Mouse (Mus musculus): Measurements from ENCODE around the gene Rasa1. TPM values are rescaled to one million over a fixed set of nuclear protein-coding genes. Genes with fewer than 3 reads are reported as not detected.

Rasa1 gene
- polyA plus RNA-seq, 1 experiment from 2014 or later = 42.4 TPM

- ATAC-seq = no peak
- Histone ChIP-seq H3K4me1 (ENCODE audit: control insufficient read depth, insufficient read depth, low read depth, low read length) (no peaks in the 10 kb centered on the region), H3K4me3 (ENCODE audit: low read length) (no peak overlapping the region), H3K9ac (ENCODE audit: low read depth, low read length) (no peak overlapping the region), H3K27ac (ENCODE audit: low read depth, low read length) (no peak overlapping the region), H3K9me3 (ENCODE audit: control insufficient read depth, low read length) (no peaks in the 10 kb centered on the region), H3K27me3 (replicated peaks; ENCODE audit: control insufficient read depth, insufficient read depth, low read length) (no peaks in the 10 kb centered on the region), H3K36me3 (ENCODE audit: control insufficient read depth, insufficient read depth, low read length) (no peaks in the 10 kb centered on the region), H3K4me2 (ENCODE audit: low read length) (no peak overlapping the region)
These were observed 10.0 kb downstream of the Rasa1 start for GRCm38 (mm10) chr13:85278951-85279350.

- no peaks in the 10 kb centered on the region for H3K36me3 ChIP-seq (ENCODE audit: control insufficient read depth, insufficient read depth, low read length)
- H3K27ac ChIP-seq (ENCODE audit: low read depth, low read length) = no peak overlapping the region
- H3K9me3 ChIP-seq (ENCODE audit: control insufficient read depth, low read length) = no peaks in the 10 kb centered on the region
- H3K4me2 ChIP-seq (ENCODE audit: low read length) = no peak overlapping the region
- H3K9ac ChIP-seq (ENCODE audit: low read depth, low read length) = no peak overlapping the region
- 94% methylated on average over 1 of the region's 1 CpGs for WGBS
- H3K4me3 ChIP-seq (ENCODE audit: low read length) = no peak overlapping the region
- no peak for ATAC-seq
- H3K4me1 ChIP-seq (ENCODE audit: control insufficient read depth, insufficient read depth, low read depth, low read length) = no peaks in the 10 kb centered on the region
- H3K27me3 ChIP-seq (replicated peaks; ENCODE audit: control insufficient read depth, insufficient read depth, low read length) = no peaks in the 10 kb centered on the region
These were observed 14.4 kb downstream of the Rasa1 start for GRCm38 (mm10) chr13:85274572-85274971.

- H3K4me2 ChIP-seq (ENCODE audit: low read length) = no peak overlapping the region
- ATAC-seq = no peak
- H3K9ac ChIP-seq (ENCODE audit: low read depth, low read length) = no peak overlapping the region
- no peaks in the 10 kb centered on the region for H3K9me3 ChIP-seq (ENCODE audit: control insufficient read depth, low read length)
- H3K27ac ChIP-seq (ENCODE audit: low read depth, low read length) = no peak overlapping the region
- no peaks in the 10 kb centered on the region for H3K36me3 ChIP-seq (ENCODE audit: control insufficient read depth, insufficient read depth, low read length)
- H3K4me3 ChIP-seq (ENCODE audit: low read length) = no peak overlapping the region
- H3K27me3 ChIP-seq (replicated peaks; ENCODE audit: control insufficient read depth, insufficient read depth, low read length) = no peaks in the 10 kb centered on the region
- H3K4me1 ChIP-seq (ENCODE audit: control insufficient read depth, insufficient read depth, low read depth, low read length) = no peaks in the 10 kb centered on the region
These were observed 15.1 kb downstream of the Rasa1 start for GRCm38 (mm10) chr13:85273788-85274187.

- Histone ChIP-seq H3K27ac (ENCODE audit: low read depth, low read length) (no peak overlapping the region), H3K9me3 (ENCODE audit: control insufficient read depth, low read length) (no peaks in the 10 kb centered on the region), H3K4me2 (ENCODE audit: low read length) (no peak overlapping the region), H3K9ac (ENCODE audit: low read depth, low read length) (no peak overlapping the region), H3K4me1 (ENCODE audit: control insufficient read depth, insufficient read depth, low read depth, low read length) (no peaks in the 10 kb centered on the region), H3K27me3 (replicated peaks; ENCODE audit: control insufficient read depth, insufficient read depth, low read length) (no peaks in the 10 kb centered on the region), H3K36me3 (ENCODE audit: control insufficient read depth, insufficient read depth, low read length) (0 out of 2 replicates have a peak, but pooled peaks cover 4% of the 10 kb centered on the region), H3K4me3 (ENCODE audit: low read length) (no peak overlapping the region)
- WGBS = 89% methylated on average over 7 of the region's 7 CpGs
- ATAC-seq = 0 out of 2 replicates have a peak, but pooled peaks have one; percentile 34
These were observed 50.2 kb downstream of the Rasa1 start for GRCm38 (mm10) chr13:85238760-85239159.

GRCm38 (mm10) chr13:85218656-85219055, 70.3 kb downstream of the Rasa1 start:
- Histone ChIP-seq H3K9ac (ENCODE audit: low read depth, low read length) (no peak overlapping the region), H3K4me2 (ENCODE audit: low read length) (no peak overlapping the region), H3K4me1 (ENCODE audit: control insufficient read depth, insufficient read depth, low read depth, low read length) (no peaks in the 10 kb centered on the region), H3K27ac (ENCODE audit: low read depth, low read length) (no peak overlapping the region), H3K9me3 (ENCODE audit: control insufficient read depth, low read length) (no peaks in the 10 kb centered on the region), H3K36me3 (ENCODE audit: control insufficient read depth, insufficient read depth, low read length) (peaks cover 22% of the 10 kb centered on the region), H3K27me3 (replicated peaks; ENCODE audit: control insufficient read depth, insufficient read depth, low read length) (no peaks in the 10 kb centered on the region), H3K4me3 (ENCODE audit: low read length) (no peak overlapping the region)
- 90% methylated on average over 4 of the region's 4 CpGs for WGBS
- no peak for ATAC-seq

GRCm38 (mm10) chr13:85210353-85210752, 78.6 kb downstream of the Rasa1 start:
- H3K4me1 ChIP-seq (ENCODE audit: control insufficient read depth, insufficient read depth, low read depth, low read length) = no peaks in the 10 kb centered on the region
- no peak overlapping the region for H3K27ac ChIP-seq (ENCODE audit: low read depth, low read length)
- no peak for ATAC-seq
- no peak overlapping the region for H3K4me3 ChIP-seq (ENCODE audit: low read length)
- WGBS = 83% methylated on average over 1 of the region's 1 CpGs
- H3K27me3 ChIP-seq (replicated peaks; ENCODE audit: control insufficient read depth, insufficient read depth, low read length) = no peaks in the 10 kb centered on the region
- H3K9me3 ChIP-seq (ENCODE audit: control insufficient read depth, low read length) = no peaks in the 10 kb centered on the region
- no peak overlapping the region for H3K4me2 ChIP-seq (ENCODE audit: low read length)
- peaks cover 15% of the 10 kb centered on the region for H3K36me3 ChIP-seq (ENCODE audit: control insufficient read depth, insufficient read depth, low read length)
- no peak overlapping the region for H3K9ac ChIP-seq (ENCODE audit: low read depth, low read length)

- Histone ChIP-seq H3K4me2 (ENCODE audit: low read length) (no peak overlapping the region), H3K4me1 (ENCODE audit: control insufficient read depth, insufficient read depth, low read depth, low read length) (no peaks in the 10 kb centered on the region), H3K27ac (ENCODE audit: low read depth, low read length) (no peak overlapping the region), H3K4me3 (ENCODE audit: low read length) (no peak overlapping the region), H3K36me3 (ENCODE audit: control insufficient read depth, insufficient read depth, low read length) (peaks cover 10% of the 10 kb centered on the region), H3K27me3 (replicated peaks; ENCODE audit: control insufficient read depth, insufficient read depth, low read length) (no peaks in the 10 kb centered on the region), H3K9ac (ENCODE audit: low read depth, low read length) (no peak overlapping the region), H3K9me3 (ENCODE audit: control insufficient read depth, low read length) (no peaks in the 10 kb centered on the region)
- no peak for ATAC-seq
- WGBS = 97% methylated on average over 6 of the region's 6 CpGs
These were observed 80.3 kb downstream of the Rasa1 start for GRCm38 (mm10) chr13:85208656-85209055.

GRCm38 (mm10) chr13:85207493-85207892, 81.4 kb downstream of the Rasa1 start:
- Histone ChIP-seq H3K27ac (ENCODE audit: low read depth, low read length) (no peak overlapping the region), H3K36me3 (ENCODE audit: control insufficient read depth, insufficient read depth, low read length) (peaks cover 12% of the 10 kb centered on the region), H3K4me1 (ENCODE audit: control insufficient read depth, insufficient read depth, low read depth, low read length) (no peaks in the 10 kb centered on the region), H3K9me3 (ENCODE audit: control insufficient read depth, low read length) (no peaks in the 10 kb centered on the region), H3K27me3 (replicated peaks; ENCODE audit: control insufficient read depth, insufficient read depth, low read length) (no peaks in the 10 kb centered on the region), H3K4me2 (ENCODE audit: low read length) (no peak overlapping the region), H3K4me3 (ENCODE audit: low read length) (no peak overlapping the region), H3K9ac (ENCODE audit: low read depth, low read length) (no peak overlapping the region)
- WGBS = 71% methylated on average over 2 of the region's 2 CpGs
- peak; percentile 37; the same call in 1 of the 2 replicates for ATAC-seq

- H3K4me1 ChIP-seq (ENCODE audit: control insufficient read depth, insufficient read depth, low read depth, low read length) = peaks cover 10% of the 10 kb centered on the region
- no peaks in the 10 kb centered on the region for H3K27me3 ChIP-seq (replicated peaks; ENCODE audit: control insufficient read depth, insufficient read depth, low read length)
- no peaks in the 10 kb centered on the region for H3K9me3 ChIP-seq (ENCODE audit: control insufficient read depth, low read length)
- WGBS = 94% methylated on average over 2 of the region's 2 CpGs
- no peak overlapping the region for H3K9ac ChIP-seq (ENCODE audit: low read depth, low read length)
- no peak overlapping the region for H3K4me2 ChIP-seq (ENCODE audit: low read length)
- no peak overlapping the region for H3K27ac ChIP-seq (ENCODE audit: low read depth, low read length)
- ATAC-seq = no peak
- no peak overlapping the region for H3K4me3 ChIP-seq (ENCODE audit: low read length)
- H3K36me3 ChIP-seq (ENCODE audit: control insufficient read depth, insufficient read depth, low read length) = peaks cover 12% of the 10 kb centered on the region
These were observed 97.7 kb downstream of the Rasa1 start for GRCm38 (mm10) chr13:85191253-85191652.

- H3K4me3 ChIP-seq (ENCODE audit: low read length) = peak overlapping the region; percentile 96
- peak overlapping the region; percentile 88 for H3K27ac ChIP-seq (ENCODE audit: low read depth, low read length)
- H3K4me1 ChIP-seq (ENCODE audit: control insufficient read depth, insufficient read depth, low read depth, low read length) = peaks cover 10% of the 10 kb centered on the region
- no peaks in the 10 kb centered on the region for H3K27me3 ChIP-seq (replicated peaks; ENCODE audit: control insufficient read depth, insufficient read depth, low read length)
- H3K9me3 ChIP-seq (ENCODE audit: control insufficient read depth, low read length) = no peaks in the 10 kb centered on the region
- peak overlapping the region; percentile 92 for H3K9ac ChIP-seq (ENCODE audit: low read depth, low read length)
- H3K36me3 ChIP-seq (ENCODE audit: control insufficient read depth, insufficient read depth, low read length) = peaks cover 12% of the 10 kb centered on the region
- ATAC-seq = peak; percentile 89
- H3K4me2 ChIP-seq (ENCODE audit: low read length) = peak overlapping the region; percentile 77
- WGBS = 3% methylated on average over 17 of the region's 17 CpGs
These were observed 99.2 kb downstream of the Rasa1 start for GRCm38 (mm10) chr13:85189644-85190121.

Data from hindbrain, embryonic 16.5 days (tissue).